Comparison of ENCODE assay signal across 8 mouse cellular contexts in the genomic region with DNA sequence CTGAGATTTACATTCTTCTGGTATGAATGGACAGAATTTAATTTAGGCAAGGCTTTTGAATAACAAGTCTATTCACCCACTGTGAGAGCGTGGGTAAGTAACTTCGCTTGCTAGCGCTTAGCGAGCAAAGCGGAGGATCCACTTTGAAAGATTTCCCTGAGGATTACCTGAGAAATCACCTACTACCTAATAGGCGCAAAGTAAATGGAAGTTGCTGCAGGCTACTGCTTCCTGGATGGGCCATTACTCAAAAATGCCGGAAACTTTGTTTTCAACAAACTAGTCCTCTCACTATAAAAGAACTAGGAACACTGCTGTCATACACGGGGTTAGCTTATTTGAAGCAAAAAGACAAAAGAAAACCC. TPM values are rescaled to one million over a fixed set of nuclear protein-coding genes. Genes with fewer than 3 reads are reported as not detected.
DNase-seq lines count a peak whose midpoint lies in the region; ATAC-seq and TF ChIP-seq lines count a peak whose summit lies in the region.
"Had no signal": no experiment of that assay in that cellular context is flagged by ENCODE, and none has a peak within 500 bp of the region (broad histone marks: within the 10 kb centered on the region; RNA-seq: fewer than 3 reads in every experiment).

No protein-coding gene starts in this region.

- no peak for TF ChIP-seq CTCF in testis, adult 2 months (IDR thresholded peaks at IDR 0.05; ENCODE audit: control insufficient read depth, insufficient read depth, insufficient replicate concordance, low read depth, low read length)

- peak overlapping the region; percentile 36; the same call in 1 of the 2 replicates for H3K27ac ChIP-seq in testis, adult 2 months (ENCODE audit: control insufficient read depth, insufficient read depth, low read depth, low read length)
- no peak overlapping the region for H3K27ac ChIP-seq in forebrain, embryonic 11.5 days (ENCODE audit: low read depth, low read length)
- 0 out of 2 replicates have a peak overlapping the region, but pooled peaks have one; percentile 30 for H3K27ac ChIP-seq in liver, embryonic 12.5 days
- peak overlapping the region; percentile 61; the same call in 1 of the 2 replicates for H3K27ac ChIP-seq in stomach, embryonic 15.5 days

- 17% methylated on average over 8 of the region's 8 CpGs for WGBS in forebrain, embryonic 11.5 days
- 10% methylated on average over 8 of the region's 8 CpGs for WGBS in liver, embryonic 12.5 days (ENCODE audit: insufficient replicate concordance)
- WGBS in stomach, embryonic 15.5 days = 17% methylated on average over 8 of the region's 8 CpGs

- no peaks in the 10 kb centered on the region for H3K27me3 ChIP-seq in testis, adult 2 months (ENCODE audit: control insufficient read depth, insufficient read depth, low read length)
- no peaks in the 10 kb centered on the region; the same call in none of the 2 replicates for H3K27me3 ChIP-seq in forebrain, embryonic 11.5 days (ENCODE audit: control insufficient read depth, insufficient read depth, low read length)
- H3K27me3 ChIP-seq in liver, embryonic 12.5 days (replicated peaks) = no peaks in the 10 kb centered on the region
- H3K27me3 ChIP-seq in stomach, embryonic 15.5 days (replicated peaks) = no peaks in the 10 kb centered on the region

- peak overlapping the region; percentile 16; the same call in 1 of the 2 replicates for H3K9ac ChIP-seq in forebrain, embryonic 11.5 days (ENCODE audit: low read length)
- peak overlapping the region; percentile 73 for H3K9ac ChIP-seq in liver, embryonic 12.5 days
- H3K9ac ChIP-seq in stomach, embryonic 15.5 days = no peak overlapping the region

- no peak; the same call in 1 of the 2 replicates for ATAC-seq in forebrain, embryonic 11.5 days (replicated peaks; ENCODE audit: low FRiP score)
- peak; percentile 44 for ATAC-seq in liver, embryonic 12.5 days
- ATAC-seq in stomach, embryonic 15.5 days (ENCODE audit: insufficient read depth, low FRiP score, low read depth) = peak; percentile 42

- no peaks in the 10 kb centered on the region for H3K9me3 ChIP-seq in forebrain, embryonic 11.5 days (ENCODE audit: control insufficient read depth, low read length)
- H3K9me3 ChIP-seq in liver, embryonic 12.5 days (replicated peaks) = no peaks in the 10 kb centered on the region
- no peaks in the 10 kb centered on the region for H3K9me3 ChIP-seq in stomach, embryonic 15.5 days

- H3K4me1 ChIP-seq in testis, adult 2 months (ENCODE audit: control insufficient read depth, insufficient read depth, low read length) = no peaks in the 10 kb centered on the region; the same call in 1 of the 2 replicates
- H3K4me1 ChIP-seq in forebrain, embryonic 11.5 days (replicated peaks; ENCODE audit: control insufficient read depth, insufficient read depth, low read length) = no peaks in the 10 kb centered on the region
- H3K4me1 ChIP-seq in liver, embryonic 12.5 days = peaks cover 4% of the 10 kb centered on the region; the same call in 1 of the 2 replicates
- H3K4me1 ChIP-seq in stomach, embryonic 15.5 days = no peaks in the 10 kb centered on the region

- peak overlapping the region; percentile 49 for H3K4me2 ChIP-seq in forebrain, embryonic 11.5 days (ENCODE audit: low read depth, low read length, severe bottlenecking)
- peak overlapping the region; percentile 72 for H3K4me2 ChIP-seq in liver, embryonic 12.5 days
- H3K4me2 ChIP-seq in stomach, embryonic 15.5 days = peak overlapping the region; percentile 47

- peak overlapping the region; percentile 93 for H3K4me3 ChIP-seq in testis, adult 2 months (ENCODE audit: control insufficient read depth, low read depth, low read length)
- H3K4me3 ChIP-seq in forebrain, embryonic 11.5 days (ENCODE audit: low read depth, low read length) = peak overlapping the region; percentile 45
- peak overlapping the region; percentile 66 for H3K4me3 ChIP-seq in liver, embryonic 12.5 days
- peak overlapping the region; percentile 55 for H3K4me3 ChIP-seq in stomach, embryonic 15.5 days (replicated peaks)

- no peak for TF ChIP-seq POLR2A in testis, adult 2 months (IDR thresholded peaks at IDR 0.05; ENCODE audit: control insufficient read depth, low read depth, low read length)

- DNase-seq in testis, postnatal 10 days (ENCODE audit: low spot score) = no peak
- no peak for DNase-seq in forebrain, embryonic 11.5 days (ENCODE audit: low spot score)
- no peak for DNase-seq in cerebellum, adult 8-10 months
- DNase-seq in layer of hippocampus, postnatal 10 days (ENCODE audit: low spot score in 2 of 2) = no peak

- no peaks in the 10 kb centered on the region for H3K36me3 ChIP-seq in testis, adult 2 months (ENCODE audit: control insufficient read depth, insufficient read depth, low read length)
- no peaks in the 10 kb centered on the region for H3K36me3 ChIP-seq in forebrain, embryonic 11.5 days (ENCODE audit: control insufficient read depth, insufficient read depth, low read length)
- no peaks in the 10 kb centered on the region for H3K36me3 ChIP-seq in liver, embryonic 12.5 days
- no peaks in the 10 kb centered on the region for H3K36me3 ChIP-seq in stomach, embryonic 15.5 days

RNA-seq across cellular contexts. Expression of gene Tbc1d8b, which starts 0.4 kb away (rescaled TPM):
- 0.66 and 0.67 TPM in 2 replicates for polyA plus RNA-seq in testis, adult 2 months (2012; rRNA removed)
- 0.56 and 1.2 TPM in 2 replicates for polyA plus RNA-seq in forebrain, embryonic 11.5 days (2014; fragmentation: Nextera tagmentation; extraction: Ambion mirVana)
- 0.91 TPM in 2 replicates for polyA plus RNA-seq in liver, embryonic 12.5 days (2016; fragmentation: Nextera tagmentation; extraction: Ambion mirVana)
- 3.4 and 3.9 TPM in 2 replicates for polyA plus RNA-seq in stomach, embryonic 15.5 days (2015; fragmentation: Nextera tagmentation; extraction: Ambion mirVana)
- 1 to 10 TPM; 5.7 to 6.2 TPM for total RNA-seq in layer of hippocampus, postnatal 10 days (2021)

RNA-seq across cellular contexts. Expression of gene Gm15013, which starts 29.9 kb away (rescaled TPM):
- polyA plus RNA-seq in testis, adult 2 months (2012; rRNA removed) = not detected in 2 replicates
- not detected in 2 replicates for polyA plus RNA-seq in forebrain, embryonic 11.5 days (2014; fragmentation: Nextera tagmentation; extraction: Ambion mirVana)
- 0.20 TPM in 1 of 2 replicates, not detected in the other for polyA plus RNA-seq in liver, embryonic 12.5 days (2016; fragmentation: Nextera tagmentation; extraction: Ambion mirVana)
- polyA plus RNA-seq in stomach, embryonic 15.5 days (2015; fragmentation: Nextera tagmentation; extraction: Ambion mirVana) = 0.17 and 0.36 TPM in 2 replicates
- not detected for total RNA-seq in layer of hippocampus, postnatal 10 days (2021)
- total RNA-seq: gastrocnemius, postnatal 4 days had no signal
